Mouse (Mus musculus): ENCODE measurements around the gene Daw1.
A peak's percentile ranks its signal among the peaks of the same experiment; 100 is the strongest.

The Daw1 gene

GRCm38 (mm10) chr1:83159603-83160002 lies at the start of gene Daw1:
Daw1 (plus strand) TSS chr1:83159752.
- peak; percentile 69 for DNase-seq (ENCODE audit: low read depth, low spot score)

GRCm38 (mm10) chr1:83110992-83111391 lies 48.6 kb upstream of the Daw1 start:
- no peak for DNase-seq (ENCODE audit: low read depth, low spot score)

GRCm38 (mm10) chr1:83111726-83112125 lies 47.8 kb upstream of the Daw1 start:
- peak; percentile 16 for DNase-seq (ENCODE audit: low read depth, low spot score)

GRCm38 (mm10) chr1:83116447-83117137 lies 43.0 kb upstream of the Daw1 start, which contains the start of gene Ccl20:
Ccl20 (plus strand) TSS chr1:83116766.
- no peak for DNase-seq (ENCODE audit: low read depth, low spot score)

GRCm38 (mm10) chr1:83117217-83117616 lies 42.3 kb upstream of the Daw1 start:
- no peak for DNase-seq (ENCODE audit: low read depth, low spot score)

GRCm38 (mm10) chr1:83117661-83118060 lies 41.9 kb upstream of the Daw1 start:
- DNase-seq (ENCODE audit: low read depth, low spot score) = peak; percentile 71

- DNase-seq (ENCODE audit: low read depth, low spot score) = no peak
These were observed 39.6 kb upstream of the Daw1 start for GRCm38 (mm10) chr1:83119903-83120302.

- DNase-seq (ENCODE audit: low read depth, low spot score) = no peak
These were observed 39.2 kb upstream of the Daw1 start for GRCm38 (mm10) chr1:83120312-83120711.

- DNase-seq (ENCODE audit: low read depth, low spot score) = no peak
These were observed 36.4 kb upstream of the Daw1 start for GRCm38 (mm10) chr1:83123201-83123600.

GRCm38 (mm10) chr1:83135829-83136228 lies 23.7 kb upstream of the Daw1 start:
- no peak for DNase-seq (ENCODE audit: low read depth, low spot score)

- no peak for DNase-seq (ENCODE audit: low read depth, low spot score)
These were observed 21.7 kb upstream of the Daw1 start for GRCm38 (mm10) chr1:83137847-83138246.

GRCm38 (mm10) chr1:83138721-83139120 lies 20.8 kb upstream of the Daw1 start:
- no peak for DNase-seq (ENCODE audit: low read depth, low spot score)

GRCm38 (mm10) chr1:83141510-83141909 lies 18.0 kb upstream of the Daw1 start:
- no peak for DNase-seq (ENCODE audit: low read depth, low spot score)

- no peak for DNase-seq (ENCODE audit: low read depth, low spot score)
These were observed 17.5 kb upstream of the Daw1 start for GRCm38 (mm10) chr1:83142055-83142454.

- DNase-seq (ENCODE audit: low read depth, low spot score) = no peak
These were observed 13.0 kb upstream of the Daw1 start for GRCm38 (mm10) chr1:83146547-83146946.

- DNase-seq (ENCODE audit: low read depth, low spot score) = no peak
These were observed 9.3 kb upstream of the Daw1 start for GRCm38 (mm10) chr1:83150227-83150626.

- DNase-seq (ENCODE audit: low read depth, low spot score) = peak; percentile 76
These were observed 6.6 kb upstream of the Daw1 start for GRCm38 (mm10) chr1:83152961-83153360.

GRCm38 (mm10) chr1:83156876-83157275 lies 2.7 kb upstream of the Daw1 start:
- DNase-seq (ENCODE audit: low read depth, low spot score) = no peak

- no peak for DNase-seq (ENCODE audit: low read depth, low spot score)
These were observed 2.1 kb downstream of the Daw1 start for GRCm38 (mm10) chr1:83161658-83162057.

- no peak for DNase-seq (ENCODE audit: low read depth, low spot score)
These were observed 4.5 kb downstream of the Daw1 start for GRCm38 (mm10) chr1:83164027-83164426.

GRCm38 (mm10) chr1:83169158-83169557 lies 9.6 kb downstream of the Daw1 start:
- peak; percentile 39 for DNase-seq (ENCODE audit: low read depth, low spot score)

- DNase-seq (ENCODE audit: low read depth, low spot score) = peak; percentile 81
These were observed 16.4 kb downstream of the Daw1 start for GRCm38 (mm10) chr1:83175985-83176384.

GRCm38 (mm10) chr1:83179531-83179930 lies 20.0 kb downstream of the Daw1 start:
- peak; percentile 51 for DNase-seq (ENCODE audit: low read depth, low spot score)

GRCm38 (mm10) chr1:83181418-83181817 lies 21.9 kb downstream of the Daw1 start:
- peak; percentile 76 for DNase-seq (ENCODE audit: low read depth, low spot score)

Measured in brain, adult 2 months (tissue).